Mouse (Mus musculus): ENCODE measurements around the gene Atf3. TPM values are rescaled to one million over a fixed set of nuclear protein-coding genes. Genes with fewer than 3 reads are reported as not detected.

Atf3 gene
- total RNA-seq, 2 experiments from 2014 or later: 0.27 to 0.73 TPM

GRCm38 (mm10) chr1:191230355-191230931 lies 12.6 kb upstream of the Atf3 start:
- DNase-seq (ENCODE audit: low spot score in 2 of 2): no peak

DNA sequence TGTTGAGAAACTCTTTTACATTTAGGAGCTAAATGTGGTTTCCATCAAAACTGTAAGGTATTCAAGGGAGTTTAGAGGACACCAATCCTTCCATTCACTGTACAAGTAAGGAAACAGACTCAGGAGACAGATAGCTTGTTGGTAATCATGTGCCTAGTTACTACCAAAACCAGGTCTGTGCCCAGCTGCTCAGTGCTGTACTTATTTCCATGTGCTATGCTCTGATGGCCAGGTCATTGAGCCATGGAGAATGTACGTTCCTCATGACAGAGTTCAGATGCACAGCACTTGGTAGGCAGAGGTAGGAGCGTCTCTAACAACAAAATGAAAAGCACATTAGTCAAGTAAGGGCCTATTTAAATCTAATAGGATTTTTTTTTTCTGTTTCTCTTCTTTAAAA lies 8.7 kb upstream of the Atf3 start:
- DNase-seq (ENCODE audit: low spot score in 2 of 2): no peak

- DNase-seq (ENCODE audit: low spot score in 2 of 2): no peak
These were observed 7.9 kb upstream of the Atf3 start for GRCm38 (mm10) chr1:191225771-191226170.

DNA sequence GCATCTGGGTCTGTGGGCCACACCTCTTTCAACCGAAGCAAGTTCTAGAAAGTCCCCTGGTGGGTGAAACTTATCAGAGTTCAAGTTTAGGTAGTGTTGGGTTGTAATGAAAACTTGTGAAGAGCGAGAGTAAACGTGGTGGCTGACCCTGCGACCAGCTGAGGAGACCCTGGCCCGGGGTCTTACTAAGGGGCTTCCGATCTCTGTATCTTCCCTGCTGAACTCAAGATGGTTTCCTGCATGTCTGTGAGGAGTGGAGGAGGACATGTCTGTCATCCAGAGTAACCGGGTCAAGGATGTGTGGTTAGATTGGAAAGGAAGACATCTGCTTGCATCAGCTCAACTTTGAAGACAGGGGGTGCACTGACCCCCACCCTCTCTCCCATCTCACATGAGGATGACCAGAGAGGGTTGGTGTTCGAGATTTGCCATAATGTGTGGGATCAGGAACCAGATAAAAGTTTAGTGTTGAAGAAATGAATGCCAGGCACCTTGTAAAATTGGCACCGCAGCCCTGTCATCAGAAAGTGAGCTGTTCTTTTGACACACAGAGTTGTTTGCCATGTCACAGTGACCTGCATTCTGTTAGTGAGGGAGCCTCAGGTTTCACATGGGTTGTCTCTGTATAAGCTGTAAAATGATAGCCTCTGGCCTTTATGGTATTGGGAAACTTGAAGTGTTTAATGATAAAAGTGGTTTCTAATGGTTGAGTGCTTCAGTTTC lies 7.3 kb upstream of the Atf3 start:
- DNase-seq (ENCODE audit: low spot score in 2 of 2): no peak

DNA sequence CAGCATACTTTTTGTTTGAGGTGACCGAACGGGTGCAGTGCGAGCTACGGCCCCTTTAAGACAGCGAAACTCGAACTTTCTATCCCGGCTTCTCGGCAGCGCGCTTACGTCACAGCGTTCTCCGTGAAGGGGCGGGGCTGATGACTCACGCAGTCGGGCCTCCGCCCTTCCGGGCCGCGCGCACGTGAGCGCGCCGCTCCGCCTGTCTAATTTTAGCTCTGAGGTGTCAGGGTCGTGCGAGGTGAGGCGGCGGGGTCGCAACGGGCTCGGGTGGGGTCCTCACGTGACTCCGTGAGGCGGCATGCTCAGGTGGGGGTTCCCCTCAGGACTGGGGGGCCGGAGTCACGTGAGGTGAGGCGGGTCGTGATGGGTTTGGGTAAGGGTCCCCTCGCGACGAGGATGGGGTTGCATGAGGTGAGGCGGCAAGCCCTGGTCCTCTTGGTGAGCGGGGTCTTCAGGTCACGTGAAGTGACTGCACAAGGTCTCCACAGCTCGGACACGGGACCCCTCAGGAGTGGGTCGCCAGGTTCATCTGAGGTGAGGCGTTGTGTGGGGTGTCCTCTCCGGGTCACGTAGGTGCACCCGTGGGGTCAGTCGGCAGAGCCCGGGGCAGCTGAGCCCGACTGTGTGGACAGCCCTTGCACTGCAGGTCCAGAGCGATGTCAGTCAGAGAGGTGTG lies 6.6 kb upstream of the Atf3 start:
- DNase-seq (ENCODE audit: low spot score in 2 of 2): peak; percentile 93

DNA sequence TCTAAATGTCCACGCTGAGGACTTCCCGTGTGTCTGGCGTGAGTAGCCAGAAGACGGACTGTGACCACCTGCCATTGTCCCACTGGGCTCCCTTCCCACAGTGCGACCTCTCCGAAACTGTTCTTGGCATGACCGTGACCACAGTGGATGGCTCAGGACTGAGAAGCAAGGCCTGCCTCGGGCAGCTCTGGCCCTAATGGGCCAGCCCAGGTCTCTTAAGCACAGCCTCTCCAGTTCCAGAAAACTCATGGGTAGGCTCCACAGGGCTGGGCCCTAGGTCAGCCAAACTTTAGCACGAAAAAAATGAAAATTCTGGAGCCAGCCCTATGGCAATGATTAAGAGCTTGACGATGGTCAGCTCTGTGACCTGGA lies 6.1 kb upstream of the Atf3 start:
- DNase-seq (ENCODE audit: low spot score in 2 of 2): no peak

GRCm38 (mm10) chr1:191222031-191222430 lies 4.2 kb upstream of the Atf3 start:
- DNase-seq (ENCODE audit: low spot score in 2 of 2): no peak

- no peak for DNase-seq (ENCODE audit: low spot score in 2 of 2)
These were observed 2.7 kb upstream of the Atf3 start for GRCm38 (mm10) chr1:191220588-191220987.

DNA sequence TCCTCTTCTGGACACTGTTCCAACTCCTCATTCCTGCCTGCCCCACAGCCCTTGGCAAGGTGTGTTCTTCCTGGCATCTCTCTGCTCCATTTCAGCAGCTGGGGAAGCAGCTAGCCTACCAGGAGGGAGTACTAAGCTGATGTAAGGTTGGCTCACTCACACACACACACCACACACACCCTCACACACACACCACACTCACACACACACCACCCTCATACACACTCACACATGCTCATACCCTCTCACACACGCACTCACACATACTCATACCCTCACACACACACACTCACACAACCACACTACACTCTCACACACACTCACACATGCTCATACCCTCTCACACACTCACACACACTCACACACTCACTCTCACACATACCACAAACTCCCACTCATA lies 1.9 kb upstream of the Atf3 start:
- DNase-seq (ENCODE audit: low spot score in 2 of 2): no peak

DNA sequence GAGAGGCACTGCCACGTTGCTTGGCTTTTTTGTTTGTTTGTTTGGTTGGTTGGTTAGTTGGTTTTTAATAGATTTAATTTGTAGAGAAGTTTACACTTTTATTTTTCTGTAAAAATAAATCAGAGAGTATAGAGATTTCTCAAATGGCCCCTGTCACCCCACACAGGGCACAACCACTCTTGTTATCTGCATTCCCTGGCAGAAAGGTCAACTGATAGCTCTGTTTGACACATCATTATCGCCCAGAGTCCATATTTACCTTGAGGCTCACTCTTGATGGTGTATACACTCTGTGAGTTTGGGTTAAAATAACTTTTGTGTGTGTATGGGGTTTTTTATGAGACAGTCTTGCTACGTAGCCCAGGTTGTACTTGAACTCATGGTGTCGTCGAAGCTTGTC lies 744 bp upstream of the Atf3 start:
- no peak for DNase-seq (ENCODE audit: low spot score in 2 of 2)

DNA sequence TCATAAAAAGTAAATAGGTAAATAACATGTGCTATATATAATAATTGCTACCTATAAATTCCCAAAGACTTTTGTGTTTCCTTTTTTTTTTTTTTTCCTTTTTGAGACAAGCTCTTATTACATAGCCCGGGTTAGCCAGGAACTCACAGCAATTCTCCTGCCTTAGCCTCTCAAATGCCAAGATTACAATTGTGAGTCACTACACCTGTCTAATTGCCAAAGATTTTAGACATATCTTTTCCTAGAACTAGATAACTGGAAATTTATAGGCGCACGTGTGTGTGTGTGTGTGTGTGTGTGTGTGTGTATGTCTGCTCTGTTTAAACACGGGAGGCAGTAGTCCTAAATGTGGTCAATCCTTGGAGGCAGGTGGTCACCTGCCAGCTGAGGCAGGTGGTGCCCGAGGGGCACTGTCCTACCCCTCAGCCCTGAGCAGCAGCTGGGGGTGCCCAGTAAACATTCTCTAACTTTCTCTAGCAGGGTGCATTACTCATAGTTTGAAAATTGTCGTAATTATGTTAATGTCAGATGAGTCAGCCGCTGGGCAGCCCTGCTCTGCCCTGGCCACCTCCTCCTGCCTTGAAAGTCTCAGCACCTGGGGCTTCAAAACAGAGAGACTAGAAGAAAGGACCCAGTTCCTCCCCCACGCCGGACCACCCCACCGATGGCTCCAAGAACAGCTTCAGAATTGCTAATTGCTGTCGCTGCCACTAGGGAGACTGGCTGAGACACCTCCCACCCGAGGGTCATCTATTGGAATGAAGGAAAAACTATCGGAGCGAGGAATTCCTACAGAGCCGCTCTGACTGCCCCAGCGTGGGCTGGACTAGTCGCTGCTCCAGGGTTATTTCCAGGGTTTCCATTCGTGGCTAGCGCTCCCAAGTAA lies 1.8 kb downstream of the Atf3 start:
- DNase-seq (ENCODE audit: low spot score in 2 of 2): no peak

- DNase-seq (ENCODE audit: low spot score in 2 of 2): no peak
These were observed 6.7 kb downstream of the Atf3 start for GRCm38 (mm10) chr1:191211096-191211495.

- no peak for DNase-seq (ENCODE audit: low spot score in 2 of 2)
These were observed 12.0 kb downstream of the Atf3 start for GRCm38 (mm10) chr1:191205791-191206190.

DNA sequence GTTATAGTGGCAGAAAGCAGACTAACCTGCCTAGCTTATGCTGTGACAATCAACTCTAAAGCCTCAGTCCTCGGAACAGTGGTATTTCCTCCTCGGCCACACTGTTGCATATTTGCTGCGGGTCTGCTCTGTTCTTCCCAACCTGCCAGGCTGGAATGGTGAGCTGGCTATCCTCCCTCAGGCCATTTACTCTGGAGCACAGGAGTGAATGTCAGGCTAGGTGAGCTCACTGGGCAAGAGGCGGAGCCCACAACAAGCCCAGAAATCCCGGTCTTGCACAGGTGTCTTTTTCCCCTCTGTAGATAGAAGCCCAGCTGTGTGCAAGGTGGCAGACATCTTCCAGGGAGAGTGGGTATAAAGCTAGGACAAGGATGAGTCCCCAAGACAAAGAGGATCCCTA lies 13.0 kb downstream of the Atf3 start:
- no peak for DNase-seq (ENCODE audit: low spot score in 2 of 2)

DNA sequence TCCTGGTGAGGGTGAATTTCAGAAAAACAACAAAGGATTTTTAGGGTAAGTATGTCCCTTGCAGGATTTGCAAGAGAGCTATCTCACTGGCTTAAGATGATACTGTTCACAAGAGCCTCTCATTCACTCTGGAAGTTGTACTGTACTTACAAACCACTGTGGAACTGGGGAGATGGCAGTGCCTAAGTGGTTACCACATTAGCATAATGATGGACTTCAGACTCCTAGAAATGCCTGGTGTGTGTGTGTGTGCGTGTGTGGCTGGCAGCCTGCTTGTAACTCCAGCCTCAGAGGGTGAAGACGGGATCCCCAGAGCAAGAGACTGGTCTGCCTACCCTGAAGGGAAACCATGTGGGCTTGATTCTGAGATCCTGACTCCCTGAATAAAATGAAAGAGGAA lies 14.3 kb downstream of the Atf3 start:
- DNase-seq (ENCODE audit: low spot score in 2 of 2): no peak

GRCm38 (mm10) chr1:191202208-191202952 lies 15.5 kb downstream of the Atf3 start:
- DNase-seq (ENCODE audit: low spot score in 2 of 2): no peak

- no peak for DNase-seq (ENCODE audit: low spot score in 2 of 2)
These were observed 16.8 kb downstream of the Atf3 start for GRCm38 (mm10) chr1:191200816-191201602.

DNA sequence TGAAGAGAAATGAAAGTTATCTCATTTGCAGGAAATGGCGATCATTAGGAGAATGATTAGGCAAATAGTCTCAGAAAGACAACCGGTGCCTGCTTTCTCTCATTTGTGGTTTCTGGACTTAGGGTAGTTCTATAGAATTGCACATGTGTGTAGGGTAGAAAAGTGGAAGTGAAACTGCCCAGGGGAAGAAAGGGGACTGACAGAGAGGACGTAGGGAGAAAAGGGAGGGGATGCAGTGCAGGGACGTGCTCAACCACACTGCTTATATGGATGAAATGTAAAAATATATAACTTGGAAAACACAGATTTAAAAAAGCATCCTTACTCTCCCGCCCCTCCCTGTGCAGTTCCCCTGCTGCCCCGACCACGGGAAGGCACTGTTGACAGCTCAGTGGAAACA lies 19.9 kb downstream of the Atf3 start:
- DNase-seq (ENCODE audit: low spot score in 2 of 2): no peak

DNA sequence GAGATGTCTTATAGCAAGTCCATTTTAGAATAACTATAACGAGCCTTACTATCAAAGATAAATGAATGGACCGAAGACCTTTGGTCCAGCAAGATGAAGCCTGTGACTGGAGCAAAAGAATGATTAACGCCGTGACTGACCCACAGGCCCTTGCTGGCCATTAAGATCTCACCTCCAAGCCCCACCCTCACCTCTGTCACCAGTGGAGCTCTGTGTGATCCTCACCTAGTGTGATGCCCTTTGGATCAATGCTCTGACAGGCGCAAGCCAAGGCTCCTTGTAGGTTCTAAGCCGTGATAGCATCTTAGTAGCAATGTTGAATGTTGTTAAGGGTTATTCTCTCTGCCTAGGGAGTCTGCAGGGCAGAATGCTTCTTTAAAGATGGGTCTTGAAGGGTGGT lies 21.8 kb downstream of the Atf3 start:
- DNase-seq (ENCODE audit: low spot score in 2 of 2): no peak

Measured in layer of hippocampus, postnatal 10 days (tissue).